Mouse (Mus musculus) kidney, adult 2 months (tissue): ENCODE results near the gene Ube2q2. TPM values are rescaled to one million over a fixed set of nuclear protein-coding genes. Genes with fewer than 3 reads are reported as not detected.
"Not testable (repeated sequence)": the region's sequence is repeated elsewhere in the genome, so short reads cannot be mapped to it uniquely, and the experiment has no call there.

Experiments used
- DNase-seq: peaks from one replicate; pipeline ENCODE4 v3.0.0; 2021
- H3K27ac ChIP-seq: fragments of 200-500 bp; 2 replicates; pipeline ENCODE4 v1.5.1; 2012; ENCODE audit warnings: low read depth, low read length, control low read depth, inconsistent platforms; ENCODE audit not compliant: insufficient read depth
- H3K27me3 ChIP-seq: fragments of 200-500 bp; replicated peaks from 2 replicates; pipeline ENCODE4 v1.6.1; 2012; ENCODE audit warnings: mild to moderate bottlenecking, moderate library complexity, low read length, inconsistent platforms; ENCODE audit not compliant: control insufficient read depth, insufficient read depth
- H3K36me3 ChIP-seq: fragments of 200-500 bp; 2 replicates; pipeline ENCODE4 v1.6.1; 2012; ENCODE audit warnings: mild to moderate bottlenecking, moderate library complexity, low read length, inconsistent platforms; ENCODE audit not compliant: control insufficient read depth, insufficient read depth
- H3K4me1 ChIP-seq: fragments of 200-500 bp; 2 replicates; pipeline ENCODE4 v1.6.1; 2011; ENCODE audit warnings: low read length; ENCODE audit not compliant: control insufficient read depth, insufficient read depth
- H3K4me3 ChIP-seq: fragments of 200-500 bp; 2 replicates; pipeline ENCODE4 v1.5.1; 2011; ENCODE audit warnings: mild to moderate bottlenecking, low read depth, low read length, control low read depth; ENCODE audit not compliant: insufficient read depth
- CTCF ChIP-seq: fragments of 200-500 bp; conservative IDR thresholded peaks from 2 replicates; pipeline ENCODE4 v1.5.1; 2011; ENCODE audit warnings: low read depth, mild to moderate bottlenecking, control low read depth, low read length, moderate library complexity, mixed read lengths; ENCODE audit not compliant: insufficient read depth, insufficient read length
- POLR2A ChIP-seq: fragments of 200-500 bp; IDR thresholded peaks from one replicate; pipeline ENCODE4 v1.6.1; 2011; ENCODE audit warnings: low read depth, low read length, control low read depth
- WGBS: fragments of 180-500 bp; shearing (Covaris S2); methylation state at CpG from one replicate; pipeline ENCODE4 v1.1.7; 2018; 5-methylcytosine and 5-hydroxymethylcytosine counted together
- polyA plus RNA-seq: library from polyadenylated mRNA; depleted of rRNA; stranded (reverse); fragments of >200 nt; gene quantifications from 2 replicates; pipeline ENCODE4 v1.2.3, GENCODE M21; 2012; rRNA removed

Ube2q2 gene
- polyA plus RNA-seq = 10.7 and 11.1 TPM in 2 replicates

DNA sequence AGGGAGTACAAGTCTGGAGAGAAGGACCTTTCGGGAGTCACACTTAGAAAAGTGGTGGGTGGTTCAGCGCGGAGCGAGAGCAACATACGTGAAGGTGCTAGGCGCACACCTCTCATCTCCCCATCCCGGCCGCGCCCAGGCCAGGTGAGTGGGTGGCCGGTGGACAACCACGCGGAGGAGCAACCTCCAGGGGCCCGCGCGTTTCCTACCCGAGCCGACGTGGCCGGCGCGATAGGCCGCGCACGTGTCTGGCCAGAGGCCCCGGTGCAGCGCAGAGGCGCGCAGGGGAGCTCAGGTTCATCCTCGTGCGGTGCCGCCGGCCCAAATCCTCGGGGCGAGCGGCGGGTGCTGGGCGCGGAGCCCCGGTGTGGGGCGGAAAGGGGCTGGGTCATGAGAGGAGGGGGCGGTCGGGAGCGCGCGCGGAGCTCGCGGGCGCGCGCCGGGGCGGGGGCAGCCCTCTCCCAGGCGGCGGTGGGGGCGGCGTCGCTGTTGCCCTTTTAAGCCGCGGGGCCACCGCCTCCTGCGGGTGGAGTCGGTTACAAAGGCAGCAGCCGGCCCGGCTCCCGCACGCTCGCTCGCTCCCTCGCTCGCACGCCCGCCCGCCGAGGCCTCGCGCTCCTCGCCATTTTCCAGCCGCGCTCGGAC is at the start of gene Ube2q2:
Gene Ube2q2 (plus strand): TSS at position 1 of the 645 bp plus-strand sequence.
- TF ChIP-seq CTCF (no peak), POLR2A (no peak)
- no peaks in the 10 kb centered on the region for H3K36me3 ChIP-seq
- peaks cover 10% of the 10 kb centered on the region for H3K4me1 ChIP-seq
- 2% methylated on average over 73 of the region's 81 CpGs for WGBS
- peak within 1 kb of the TSS; percentile 64 for H3K4me3 ChIP-seq
- peak within 1 kb of the TSS; percentile 52 for H3K27ac ChIP-seq
- no peaks in the 10 kb centered on the region for H3K27me3 ChIP-seq
- DNase-seq = peak; percentile 75

GRCm38 (mm10) chr9:55101117-55101516 is 47.5 kb upstream of the Ube2q2 start:
- Histone ChIP-seq H3K4me1 (no peaks in the 10 kb centered on the region), H3K27ac (no peak overlapping the region), H3K27me3 (no peaks in the 10 kb centered on the region), H3K4me3 (no peak overlapping the region), H3K36me3 (no peaks in the 10 kb centered on the region)
- 59% methylated on average over 3 of the region's 3 CpGs for WGBS
- no peak for TF ChIP-seq POLR2A
- no peak for TF ChIP-seq CTCF
- DNase-seq = no peak

- no peak for DNase-seq
- Histone ChIP-seq H3K36me3 (no peaks in the 10 kb centered on the region), H3K27me3 (no peaks in the 10 kb centered on the region), H3K27ac (no peak overlapping the region), H3K4me3 (no peak overlapping the region), H3K4me1 (no peaks in the 10 kb centered on the region)
- TF ChIP-seq POLR2A (no peak), CTCF (no peak)
- 90% methylated on average over 8 of the region's 8 CpGs for WGBS
Measured at GRCm38 (mm10) chr9:55102186-55102835, 46.3 kb upstream of the Ube2q2 start.

- no peak for DNase-seq
- TF ChIP-seq CTCF = no peak
- no peak for TF ChIP-seq POLR2A
- no peaks in the 10 kb centered on the region for H3K4me1 ChIP-seq
- no peak overlapping the region for H3K27ac ChIP-seq
- no peaks in the 10 kb centered on the region for H3K36me3 ChIP-seq
- H3K4me3 ChIP-seq = no peak overlapping the region
- 93% methylated on average over 5 of the region's 5 CpGs for WGBS
- H3K27me3 ChIP-seq = no peaks in the 10 kb centered on the region
Measured at GRCm38 (mm10) chr9:55102931-55103630, 45.6 kb upstream of the Ube2q2 start.

GRCm38 (mm10) chr9:55110059-55110834 is 38.4 kb upstream of the Ube2q2 start:
- DNase-seq = peak; percentile 90
- WGBS = 27% methylated on average over 16 of the region's 16 CpGs
- Histone ChIP-seq H3K27me3 (no peaks in the 10 kb centered on the region), H3K4me3 (no peak overlapping the region), H3K27ac (no peak overlapping the region), H3K4me1 (no peaks in the 10 kb centered on the region), H3K36me3 (no peaks in the 10 kb centered on the region)
- TF ChIP-seq POLR2A (no peak), CTCF (peak; percentile 99)

DNA sequence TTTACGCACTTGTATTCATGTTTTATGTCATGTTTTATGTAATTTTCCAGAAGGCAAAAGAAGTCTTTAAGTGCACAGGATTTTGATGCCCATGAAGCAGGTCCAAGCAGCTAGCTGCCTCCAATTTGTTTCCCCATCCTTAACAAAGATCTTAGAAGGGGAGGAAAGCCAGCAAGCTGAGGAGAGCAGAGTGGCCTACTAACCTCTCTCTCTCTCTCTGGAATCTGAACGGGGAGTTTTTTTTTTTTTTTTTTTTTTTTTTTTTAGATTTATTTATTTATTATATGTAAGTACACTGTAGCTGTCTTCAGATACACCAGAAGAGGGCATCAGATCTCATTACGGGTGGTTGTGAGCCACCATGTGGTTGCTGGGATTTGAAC is 37.8 kb upstream of the Ube2q2 start:
- H3K27me3 ChIP-seq, H3K36me3 ChIP-seq, H3K4me1 ChIP-seq, DNase-seq, H3K4me3 ChIP-seq, H3K27ac ChIP-seq: not testable (repeated sequence)
- 19% methylated on average over 3 of the region's 3 CpGs for WGBS
